Mouse (Mus musculus): ENCODE measurements around the gene Cables2.

The Cables2 gene

DNA sequence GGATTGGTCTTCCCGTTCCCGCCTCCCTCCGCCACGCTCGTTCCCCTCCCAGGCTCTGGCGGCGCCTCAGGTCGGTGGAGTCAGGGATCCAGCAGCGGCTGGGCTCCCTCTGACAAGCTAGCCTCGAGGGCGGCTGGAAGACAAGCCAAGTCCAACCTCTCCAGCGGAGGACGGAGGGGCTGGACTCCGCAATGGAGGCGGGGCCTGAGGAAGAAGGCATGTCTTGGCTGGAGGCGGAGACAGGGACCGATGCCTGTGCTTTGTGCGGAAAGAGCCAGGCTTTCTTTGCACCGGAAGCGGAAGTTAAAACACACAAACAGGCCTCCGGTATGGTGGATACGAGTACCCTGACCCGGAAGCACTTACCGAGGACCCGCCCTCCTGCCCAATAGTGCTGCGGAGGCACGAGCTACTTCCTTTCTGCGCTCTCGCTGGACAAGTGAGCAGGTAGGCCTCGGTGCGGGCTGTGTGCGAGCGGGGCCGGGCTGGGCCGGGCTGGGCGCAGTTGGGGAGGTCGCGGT lies 16.2 kb downstream of the Cables2 start, which contains the start of gene Rps21:
Gene Rps21 (plus strand): TSS at position 377 of the 521 bp plus-strand sequence.
- peak; percentile 92 for ATAC-seq (ENCODE audit: insufficient number of reproducible peaks, low FRiP score, low TSS enrichment)

DNA sequence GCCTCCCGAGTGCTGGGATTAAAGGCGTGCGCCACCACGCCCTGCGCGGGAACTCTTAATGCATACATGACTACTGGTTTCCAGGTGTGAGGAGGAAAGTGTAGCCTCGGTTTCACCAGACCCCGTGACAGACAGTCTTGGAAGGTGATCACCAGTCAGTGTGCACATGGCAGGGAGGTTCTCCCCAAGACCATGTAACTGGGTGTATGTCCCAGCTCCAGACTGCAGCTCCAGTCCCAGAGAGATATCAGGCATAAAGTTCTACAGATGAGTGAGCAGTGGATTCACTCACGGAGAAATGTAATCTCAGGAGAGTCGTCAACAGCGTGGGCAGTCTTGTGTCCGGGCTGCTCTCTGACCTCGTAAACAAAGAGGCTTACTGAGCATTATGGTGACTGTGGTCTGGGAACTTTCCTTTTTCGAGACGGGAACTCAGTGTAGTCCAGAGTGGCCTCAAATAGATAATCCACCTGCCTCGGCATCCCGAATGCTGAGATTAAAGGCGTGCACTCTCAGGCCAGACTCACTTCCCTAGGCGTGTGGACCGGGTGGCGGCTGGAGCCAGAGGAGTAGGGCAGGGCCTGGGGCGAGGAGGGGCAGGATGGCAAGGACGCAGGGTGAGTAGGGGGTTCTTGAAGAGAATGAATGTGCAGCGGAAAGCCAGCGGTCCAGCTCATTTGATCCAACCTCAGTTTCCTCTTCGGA lies 16.8 kb downstream of the Cables2 start:
- ATAC-seq (ENCODE audit: insufficient number of reproducible peaks, low FRiP score, low TSS enrichment), result peak; percentile 42; the same call in 1 of the 2 replicates

DNA sequence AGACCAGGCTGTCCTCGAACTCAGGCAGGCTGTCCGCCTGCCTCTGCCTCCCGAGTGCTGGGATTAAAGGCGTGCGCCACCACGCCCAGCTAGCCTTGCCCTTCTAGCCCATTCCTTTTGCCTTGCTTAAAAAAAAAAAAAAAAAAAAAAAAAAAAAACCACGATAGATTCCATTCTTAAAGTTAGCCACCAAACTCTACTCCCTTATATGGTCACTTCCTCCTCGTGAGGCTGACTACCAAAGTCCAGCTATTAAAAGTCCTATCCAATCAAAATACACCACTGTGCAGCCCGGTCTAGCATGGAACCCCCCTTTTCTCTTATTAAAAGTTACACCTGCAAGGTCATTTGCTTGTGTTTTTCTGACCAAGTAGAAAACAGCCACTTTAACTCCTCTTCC lies 17.6 kb downstream of the Cables2 start:
- no peak for ATAC-seq (ENCODE audit: insufficient number of reproducible peaks, low FRiP score, low TSS enrichment)

DNA sequence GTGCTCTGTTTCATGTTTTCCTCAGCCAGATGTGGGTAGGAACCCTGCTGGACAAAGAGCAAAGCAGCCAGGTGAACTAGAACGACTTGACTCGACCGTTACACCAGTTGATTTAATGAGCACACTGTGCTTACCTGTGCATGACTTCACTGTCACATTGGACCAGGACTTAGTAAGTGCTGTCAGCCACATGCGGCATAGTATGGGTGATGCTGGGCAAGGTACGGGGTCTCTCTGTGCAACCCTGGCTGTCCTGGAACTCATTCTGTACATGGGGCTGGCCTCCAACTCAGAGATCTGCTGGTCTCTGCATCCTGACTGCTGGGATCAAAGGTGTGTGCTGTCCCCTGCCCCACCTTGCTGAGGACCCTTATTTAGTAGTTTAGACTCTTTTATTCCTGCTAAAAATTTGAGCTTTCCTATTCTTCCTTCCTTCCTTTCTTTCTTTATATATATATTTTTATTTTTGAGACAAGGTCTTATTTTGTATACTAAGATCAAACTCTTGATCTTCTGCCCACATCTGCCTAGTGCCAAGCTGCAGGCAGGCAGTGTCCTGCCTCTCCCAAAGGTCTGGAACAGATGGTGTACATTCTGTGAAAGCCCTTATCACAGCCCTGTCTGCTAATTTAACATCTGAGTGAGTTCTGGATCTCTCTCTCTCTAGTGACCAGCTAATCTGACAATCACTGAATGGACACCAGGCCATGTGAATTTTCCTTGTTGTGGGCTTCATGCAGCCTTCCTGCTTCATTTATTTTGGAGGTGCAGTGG lies 18.7 kb downstream of the Cables2 start:
- ATAC-seq (ENCODE audit: insufficient number of reproducible peaks, low FRiP score, low TSS enrichment), result no peak

DNA sequence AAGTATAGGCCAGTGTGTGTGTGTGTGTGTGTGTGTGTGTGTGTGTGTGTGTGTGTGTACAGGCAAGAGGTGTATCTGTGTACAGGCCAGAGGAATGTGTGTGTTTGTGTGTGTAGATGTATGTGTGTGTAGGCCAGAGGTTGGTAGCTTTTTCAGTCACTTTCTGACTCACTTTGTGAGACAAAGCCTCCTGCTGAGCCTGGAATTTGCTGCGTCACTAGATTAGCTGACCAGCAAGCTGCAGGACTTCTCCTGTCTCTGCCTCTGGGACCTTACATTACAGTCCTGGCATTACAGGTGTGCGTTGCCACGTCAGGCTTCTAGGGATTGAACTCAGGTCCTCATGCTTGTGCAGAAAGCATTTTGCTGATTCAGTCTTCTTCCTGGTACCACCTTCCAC lies 21.5 kb downstream of the Cables2 start:
- ATAC-seq (ENCODE audit: insufficient number of reproducible peaks, low FRiP score, low TSS enrichment), result no peak

DNA sequence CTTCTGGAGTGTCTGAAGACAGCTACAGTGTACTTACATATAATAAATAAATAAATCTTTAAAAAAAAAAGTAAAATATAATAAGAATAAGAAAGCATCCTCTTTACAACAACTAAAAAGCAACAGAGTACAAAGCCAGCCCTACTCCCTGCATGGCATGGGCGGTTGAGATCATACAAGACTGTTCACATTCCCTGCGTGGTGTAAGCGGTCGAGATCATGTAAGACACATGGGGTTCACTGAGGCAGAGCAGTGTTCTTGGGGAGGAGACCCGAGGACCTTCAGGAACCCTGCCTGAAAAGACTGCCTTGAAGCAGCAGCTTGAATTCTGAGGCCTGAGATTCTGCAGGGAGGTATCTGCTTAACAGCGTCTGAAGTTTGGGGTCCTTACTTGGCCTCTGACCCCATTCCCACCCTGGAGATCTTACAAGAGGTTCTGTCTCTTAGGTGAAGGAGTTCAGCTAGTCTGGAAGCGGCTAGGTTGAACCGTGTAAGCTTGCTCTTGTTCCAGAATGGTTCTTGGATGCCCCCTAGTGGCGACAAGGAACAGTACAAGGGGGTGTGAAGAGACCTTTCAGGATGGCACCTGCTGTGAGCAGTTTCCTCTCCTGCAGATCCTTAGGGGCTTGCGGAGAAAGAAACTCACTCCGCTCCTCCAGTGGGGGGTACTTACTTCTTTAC lies 22.2 kb downstream of the Cables2 start:
- ATAC-seq (ENCODE audit: insufficient number of reproducible peaks, low FRiP score, low TSS enrichment), result peak; percentile 77; the same call in 1 of the 2 replicates

DNA sequence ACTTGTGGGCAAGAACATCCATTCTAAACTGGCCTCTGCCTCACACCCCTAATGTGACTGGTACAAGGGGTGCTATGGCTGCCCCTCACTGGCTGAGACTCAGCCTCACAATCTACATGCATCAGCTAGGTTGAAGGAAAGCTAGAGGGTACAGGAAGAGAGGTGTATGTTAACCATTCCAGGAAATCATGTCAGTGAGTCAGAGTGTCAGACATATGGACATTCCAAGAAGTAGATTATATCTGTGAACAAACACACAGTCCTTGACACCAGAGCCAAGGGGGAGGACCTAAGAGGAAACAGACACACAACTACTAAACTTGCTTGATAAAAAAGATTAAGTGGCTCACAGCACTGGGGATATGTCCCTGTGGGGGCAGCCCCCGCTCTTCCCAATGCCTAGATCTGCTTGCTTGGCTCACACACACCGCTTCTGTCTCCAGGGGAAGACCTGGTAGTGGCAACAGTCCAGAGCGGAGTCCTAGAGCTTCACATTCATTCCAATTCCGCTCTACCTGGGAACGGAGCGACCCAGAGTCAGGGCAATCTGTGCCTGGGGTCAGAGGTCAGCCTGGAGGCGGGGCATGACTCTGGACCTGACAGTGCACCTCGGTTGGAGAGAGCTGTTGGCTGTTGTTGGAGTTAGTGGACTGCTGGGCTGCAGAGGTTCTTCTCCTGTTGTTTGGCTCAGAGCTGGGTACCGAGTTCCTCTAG lies 24.2 kb downstream of the Cables2 start:
- ATAC-seq (ENCODE audit: insufficient number of reproducible peaks, low FRiP score, low TSS enrichment), result no peak

DNA sequence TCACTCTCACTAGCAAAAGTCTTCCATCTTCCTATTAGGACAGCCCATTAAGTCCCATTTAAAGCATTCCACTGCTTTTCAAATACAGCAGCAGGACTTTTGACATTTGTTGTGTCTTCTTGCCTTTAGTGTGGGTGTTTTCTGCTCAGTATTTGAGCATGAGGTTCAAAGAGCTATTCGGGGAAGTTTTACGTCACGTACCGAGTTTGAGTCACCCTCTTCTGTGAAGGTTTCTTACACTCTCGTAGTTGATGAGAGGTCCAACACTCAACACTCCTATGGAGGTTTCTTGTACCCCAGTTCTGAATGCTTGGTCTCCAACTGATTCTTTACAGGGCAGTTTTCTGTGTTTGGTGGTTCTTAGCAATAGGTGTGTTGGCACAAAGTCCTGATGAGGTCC lies 25.4 kb downstream of the Cables2 start:
- ATAC-seq (ENCODE audit: insufficient number of reproducible peaks, low FRiP score, low TSS enrichment), result no peak

DNA sequence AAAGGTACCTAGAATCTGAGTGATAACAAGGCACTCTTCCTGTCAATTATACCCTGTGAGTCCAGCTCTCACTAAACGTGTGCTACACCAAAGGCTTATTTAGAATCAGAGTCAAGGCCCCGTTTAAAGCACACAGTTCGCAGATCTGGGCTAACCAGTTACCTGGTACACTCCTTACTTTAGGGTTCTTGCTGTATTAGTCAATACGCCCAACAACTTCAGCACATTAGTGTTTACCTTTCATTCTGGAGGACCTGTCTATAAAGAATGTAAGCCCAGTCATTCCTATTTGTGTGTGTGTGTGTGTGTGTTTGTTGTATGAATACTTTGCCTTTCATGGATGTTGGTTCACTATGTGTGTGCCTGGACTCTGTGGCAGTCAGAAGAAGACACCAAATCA lies 30.2 kb downstream of the Cables2 start:
- no peak for ATAC-seq (ENCODE audit: insufficient number of reproducible peaks, low FRiP score, low TSS enrichment)

DNA sequence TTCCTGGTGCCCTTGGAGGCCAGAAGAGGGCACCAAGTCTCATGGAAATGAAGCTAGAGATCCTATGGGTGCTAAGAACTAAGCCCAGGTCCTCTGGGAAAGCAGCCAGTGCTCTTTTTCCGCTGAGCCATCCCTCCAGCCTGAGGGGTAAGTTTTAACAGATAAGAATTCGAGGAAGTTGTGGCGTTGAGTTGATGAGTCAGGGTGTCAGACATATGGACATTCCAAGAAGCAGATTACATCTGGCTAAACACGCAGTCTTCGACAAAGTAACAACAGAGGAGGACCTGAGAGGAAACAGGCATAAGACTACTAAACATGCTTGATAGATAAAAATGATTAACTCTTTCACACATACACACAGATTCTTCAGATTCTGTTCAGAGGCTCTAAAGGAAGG lies 34.7 kb downstream of the Cables2 start:
- ATAC-seq (ENCODE audit: insufficient number of reproducible peaks, low FRiP score, low TSS enrichment), result no peak

DNA sequence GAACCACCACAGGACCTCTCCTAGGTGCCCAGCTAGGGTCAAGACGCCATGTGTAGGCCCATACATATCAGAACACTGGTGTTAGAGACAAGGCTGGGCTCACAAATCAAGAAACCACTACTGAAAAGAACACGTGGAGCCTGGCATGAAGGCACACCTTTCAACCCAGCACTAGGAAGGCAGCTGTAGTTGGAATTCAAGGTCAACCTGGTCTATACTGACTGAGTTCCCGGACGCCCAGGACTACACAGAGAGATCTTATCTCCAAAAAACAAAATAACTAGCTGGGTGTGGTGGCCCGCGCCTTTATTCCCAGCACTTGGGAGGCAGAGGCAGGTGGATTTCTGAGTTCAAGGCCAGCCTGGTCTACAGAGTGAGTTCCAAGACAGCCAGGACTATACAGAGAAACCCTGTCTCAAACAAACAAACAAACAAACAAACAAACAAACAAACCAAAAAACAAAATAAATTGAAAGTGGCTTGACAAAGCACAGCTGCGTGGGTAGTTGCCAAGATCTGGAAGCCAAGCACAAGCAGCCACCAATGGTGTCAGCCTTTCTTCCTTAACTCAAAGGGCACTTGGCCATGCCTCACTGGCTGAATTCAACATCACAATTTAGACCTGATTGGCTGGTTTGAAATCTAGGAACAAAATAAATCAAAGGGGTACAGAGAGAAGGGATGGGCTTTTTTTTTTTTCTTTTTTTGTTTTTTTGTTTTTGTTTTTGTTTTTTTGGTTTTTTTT lies 35.5 kb downstream of the Cables2 start:
- no peak for ATAC-seq (ENCODE audit: insufficient number of reproducible peaks, low FRiP score, low TSS enrichment)

DNA sequence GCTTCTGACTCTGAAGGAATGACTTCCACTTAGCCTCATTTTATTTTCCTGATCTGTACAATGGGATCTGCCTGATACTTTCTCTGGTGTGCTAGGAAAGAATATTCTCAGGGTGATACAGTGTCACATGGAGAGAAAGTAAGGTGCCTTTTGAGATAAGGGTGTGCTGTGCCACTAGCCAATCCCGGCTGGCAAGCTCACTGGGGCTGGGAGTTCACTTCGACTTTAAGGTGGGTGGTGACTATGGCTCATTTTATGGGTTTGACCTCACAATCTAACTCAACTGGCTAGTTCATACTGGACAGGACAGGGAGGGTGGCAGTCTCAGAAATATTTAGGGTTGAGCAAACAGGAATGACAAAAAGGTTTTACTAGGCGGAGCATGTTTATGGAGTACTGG lies 36.4 kb downstream of the Cables2 start:
- ATAC-seq (ENCODE audit: insufficient number of reproducible peaks, low FRiP score, low TSS enrichment), result no peak

DNA sequence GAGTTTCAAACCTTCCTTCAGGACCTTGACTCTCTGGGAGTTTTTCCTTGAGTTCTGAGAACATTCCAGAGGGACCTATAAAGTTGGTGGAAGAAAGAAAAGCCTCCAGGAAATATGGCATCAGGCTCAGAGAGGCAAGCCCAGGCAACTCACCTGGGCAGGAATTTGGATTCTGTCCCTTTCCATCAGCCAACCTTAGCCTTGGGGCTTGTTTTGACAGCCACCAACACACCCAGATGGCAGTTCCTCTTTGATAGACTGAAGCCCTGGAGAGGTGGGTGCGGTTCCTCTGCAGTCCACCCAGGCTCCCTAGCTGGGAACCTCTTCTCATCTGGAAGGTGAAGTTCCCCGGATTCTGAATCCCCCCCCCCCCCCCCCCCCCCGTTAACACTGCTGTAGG lies 36.8 kb downstream of the Cables2 start:
- no peak for ATAC-seq (ENCODE audit: insufficient number of reproducible peaks, low FRiP score, low TSS enrichment)

DNA sequence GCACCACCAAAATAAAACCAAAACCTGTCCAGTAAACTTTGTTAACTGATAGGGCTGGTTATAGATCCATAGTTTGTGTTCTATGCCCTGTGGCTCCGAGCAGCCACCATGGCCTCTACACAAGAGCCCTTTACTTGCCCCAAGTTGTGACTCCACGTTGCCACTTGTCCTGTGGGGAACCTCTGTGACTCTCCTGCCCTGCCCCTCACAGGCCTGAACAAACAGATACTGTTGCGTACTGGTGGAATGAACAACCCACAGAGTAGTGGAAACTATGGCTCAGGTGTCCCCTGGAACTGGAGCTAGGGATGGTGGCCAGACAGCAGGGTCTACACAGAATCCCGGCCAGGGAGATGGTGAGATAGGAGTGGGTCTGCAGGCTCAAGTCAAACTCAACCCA lies 37.5 kb downstream of the Cables2 start:
- ATAC-seq (ENCODE audit: insufficient number of reproducible peaks, low FRiP score, low TSS enrichment), result no peak

DNA sequence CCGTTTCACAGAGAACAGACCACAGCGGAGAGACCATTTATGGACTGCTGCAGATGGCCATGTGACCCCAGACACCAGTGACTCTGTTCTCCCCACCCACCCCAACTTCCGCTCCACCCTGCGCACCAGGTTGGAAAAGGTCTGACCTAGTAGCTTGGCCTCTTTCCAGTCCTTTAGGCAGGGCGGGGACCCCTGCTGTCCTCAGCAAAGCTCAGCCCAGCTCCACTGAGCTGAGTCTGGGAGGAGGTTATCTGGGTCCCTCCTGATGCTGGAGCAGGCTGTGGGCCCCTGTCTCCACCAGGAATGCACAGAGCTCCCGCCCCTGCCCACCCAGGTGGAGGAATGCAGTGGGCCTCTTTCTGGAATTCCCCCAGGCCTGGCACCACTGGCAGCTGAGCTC lies 38.3 kb downstream of the Cables2 start:
- no peak for ATAC-seq (ENCODE audit: insufficient number of reproducible peaks, low FRiP score, low TSS enrichment)

DNA sequence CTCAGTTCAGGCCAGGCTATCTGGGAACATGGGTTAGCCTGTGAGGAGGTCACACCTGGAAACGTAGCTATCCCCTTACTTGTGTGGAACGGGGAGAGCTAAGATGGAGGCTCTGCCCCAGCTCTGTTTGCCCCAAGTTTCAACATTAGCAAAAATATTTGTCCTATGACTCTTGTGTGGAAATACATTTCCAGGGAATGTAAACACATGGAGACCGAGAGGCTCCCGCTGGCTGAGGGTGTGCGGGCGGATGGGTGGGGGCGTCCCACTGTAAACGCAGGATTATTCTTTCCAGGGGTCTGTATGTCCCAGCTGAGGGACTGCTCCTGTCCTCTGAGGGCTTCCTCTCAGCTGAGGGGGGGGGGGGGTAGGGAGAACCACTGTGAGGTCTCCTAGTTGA lies 38.9 kb downstream of the Cables2 start:
- no peak for ATAC-seq (ENCODE audit: insufficient number of reproducible peaks, low FRiP score, low TSS enrichment)

DNA sequence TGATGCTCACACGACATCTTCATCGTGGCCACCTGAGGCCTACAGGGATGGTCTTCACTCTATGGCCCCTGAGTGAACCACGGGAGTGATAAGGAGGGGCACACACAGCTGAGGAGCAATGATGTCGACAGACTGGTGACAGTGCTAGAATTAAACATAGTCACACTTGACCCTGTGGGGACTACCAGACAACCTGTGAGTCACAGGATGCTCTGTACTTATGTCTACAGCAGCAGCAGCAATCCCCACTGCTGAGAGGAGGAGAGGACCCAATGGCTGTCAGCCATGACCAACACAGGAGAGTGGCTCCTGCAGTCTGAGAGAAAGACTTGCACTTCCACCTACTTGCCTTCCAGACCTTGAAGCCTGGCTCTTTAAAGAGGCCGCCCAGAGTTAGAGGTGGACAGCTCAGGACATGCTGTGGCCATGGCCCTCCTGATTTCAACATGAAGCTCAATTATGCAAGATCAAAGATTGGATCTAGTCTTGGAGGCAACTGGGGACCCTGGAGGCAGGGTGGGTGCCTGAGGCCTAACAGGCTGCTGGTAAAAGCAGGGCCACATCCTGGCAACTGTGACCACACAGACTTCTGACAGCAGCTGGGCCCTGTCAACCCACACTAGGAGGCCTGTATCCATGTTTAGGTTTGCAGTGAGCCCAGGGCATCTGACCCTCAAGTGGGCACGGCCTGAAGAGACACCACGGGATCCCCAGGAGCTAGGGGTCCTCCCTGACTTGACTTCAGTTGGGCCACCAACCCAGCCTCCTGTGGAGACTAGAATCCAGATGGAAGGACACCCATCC lies 40.0 kb downstream of the Cables2 start:
- no peak for ATAC-seq (ENCODE audit: insufficient number of reproducible peaks, low FRiP score, low TSS enrichment)

DNA sequence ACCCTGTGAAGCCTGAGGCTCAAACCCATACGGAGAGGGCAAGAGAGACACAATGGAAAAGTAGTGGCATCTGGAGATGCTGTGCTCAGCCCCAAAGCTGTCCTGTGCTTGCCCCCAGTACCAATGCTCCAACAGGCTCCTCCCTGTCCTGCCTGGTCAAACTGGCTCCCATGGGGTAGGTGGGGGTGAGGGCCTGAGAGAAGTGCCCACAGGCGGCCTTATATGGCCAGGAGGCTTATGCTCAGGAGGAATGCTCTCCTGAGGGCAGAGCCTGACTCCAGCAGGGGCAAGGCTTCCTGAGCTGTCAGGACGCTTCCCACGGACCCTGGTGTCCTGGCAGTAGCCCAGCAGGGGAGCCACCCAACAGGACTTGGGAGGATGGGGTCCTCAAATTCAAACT lies 42.8 kb downstream of the Cables2 start:
- no peak for ATAC-seq (ENCODE audit: insufficient number of reproducible peaks, low FRiP score, low TSS enrichment)

DNA sequence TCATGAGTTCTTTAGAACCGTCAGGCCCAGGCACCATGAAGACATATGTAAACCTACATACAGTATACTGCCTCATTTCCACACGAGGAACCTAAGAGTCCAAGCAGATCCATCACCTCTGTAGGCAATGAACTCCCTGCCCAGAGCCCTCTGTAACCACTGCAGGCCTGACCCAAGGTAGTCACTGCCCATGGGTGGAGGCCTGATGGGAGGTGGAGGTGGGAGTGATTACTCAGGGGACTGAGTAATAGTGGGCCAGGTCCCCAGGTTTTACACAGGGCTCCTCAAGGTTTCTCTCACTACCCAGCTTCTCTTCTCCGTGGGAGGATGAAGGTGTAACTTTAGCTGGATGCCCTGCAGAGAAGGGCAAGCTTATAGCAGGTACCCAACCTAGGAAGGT lies 44.2 kb downstream of the Cables2 start:
- ATAC-seq (ENCODE audit: insufficient number of reproducible peaks, low FRiP score, low TSS enrichment), result no peak

All from cerebellum, adult (tissue).